Mouse (Mus musculus) left cerebral cortex, postnatal 10 days (tissue): ENCODE results near the gene Ripk3. TPM values are rescaled to one million over a fixed set of nuclear protein-coding genes. Genes with fewer than 3 reads are reported as not detected.

Experiments
- DNase-seq, 2 experiments: peaks; one replicate each; pipeline ENCODE4 v3.0.0; 2021 to 2022; ENCODE audit warnings: low spot score in 2 of 2, mixed read lengths in 1 of 2; ENCODE audit errors: extremely low spot score in 1 of 2
- intact Hi-C: fragments of 180-260 bp; cut with DNase I; formaldehyde crosslinking; loops from one replicate; pipeline ENCODE4 v1.15.1; 2025
- total RNA-seq, 2 experiments: library from RNA; stranded (reverse); gene quantifications; 2 replicates each; pipeline ENCODE4 v1.2.3; 2021

Ripk3 gene
- total RNA-seq, 2 experiments from 2014 or later, result 2.0 to 2.6 TPM

- intact Hi-C loops, result no loop called here
- DNase-seq, result no peak
These were observed 20.1 kb downstream of the Ripk3 start for GRCm38 (mm10) chr14:55768555-55768954.

DNA sequence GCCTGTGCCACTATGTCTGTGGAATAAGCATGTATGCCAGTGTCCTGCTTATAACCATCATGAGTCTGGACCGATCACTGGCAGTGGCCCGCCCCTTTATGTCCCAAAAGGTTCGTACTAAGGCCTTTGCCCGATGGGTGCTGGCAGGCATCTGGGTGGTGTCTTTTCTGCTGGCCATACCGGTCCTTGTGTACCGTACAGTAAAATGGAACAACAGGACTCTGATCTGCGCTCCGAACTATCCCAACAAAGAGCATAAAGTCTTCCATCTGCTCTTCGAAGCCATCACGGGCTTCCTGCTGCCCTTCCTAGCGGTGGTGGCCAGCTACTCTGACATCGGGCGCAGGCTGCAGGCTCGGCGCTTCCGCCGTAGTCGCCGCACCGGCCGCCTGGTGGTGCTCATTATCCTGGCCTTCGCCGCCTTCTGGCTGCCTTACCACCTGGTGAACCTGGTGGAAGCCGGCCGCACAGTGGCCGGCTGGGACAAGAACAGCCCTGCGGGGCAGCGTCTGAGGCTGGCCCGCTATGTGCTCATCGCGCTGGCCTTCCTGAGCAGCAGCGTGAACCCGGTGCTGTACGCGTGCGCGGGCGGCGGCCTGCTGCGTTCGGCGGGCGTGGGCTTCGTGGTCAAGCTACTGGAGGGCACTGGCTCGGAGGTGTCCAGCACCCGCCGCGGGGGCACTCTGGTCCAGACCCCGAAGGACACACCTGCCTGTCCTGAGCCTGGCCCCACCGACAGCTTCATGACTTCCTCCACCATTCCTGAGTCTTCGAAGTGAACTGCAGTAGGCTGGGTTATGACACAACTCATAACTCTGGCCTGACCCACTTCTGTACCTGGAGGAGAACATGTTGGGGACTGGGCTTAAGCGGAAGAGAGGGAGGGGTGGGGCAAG lies 20.9 kb downstream of the Ripk3 start:
- DNase-seq, result peak in 1 of 2 experiments; percentile 74
- intact Hi-C loops, result no loop called here

DNA sequence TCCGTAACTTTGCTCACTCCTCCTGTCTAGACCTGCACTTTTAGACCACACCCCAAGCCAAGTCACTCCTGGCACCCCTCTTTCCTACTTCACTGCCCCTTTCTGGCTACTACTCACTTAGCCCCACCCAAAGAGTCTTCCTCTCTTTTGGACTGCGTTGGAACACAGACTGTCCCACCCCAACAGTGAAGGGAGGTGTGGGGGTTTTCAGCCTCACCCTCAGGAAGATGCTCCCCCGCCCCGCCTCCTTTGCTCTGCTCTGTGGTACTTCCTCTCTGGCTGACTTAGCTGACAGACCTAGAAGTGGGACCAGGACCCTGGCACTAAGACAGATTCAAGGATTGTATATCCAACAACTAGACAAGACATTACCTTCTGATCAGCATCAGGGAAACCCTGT lies 23.0 kb downstream of the Ripk3 start, which contains the start of gene Ltb4r1:
Gene Ltb4r1 (plus strand): TSS at position 267 of the 400 bp plus-strand sequence.
- intact Hi-C loops, result no loop called here

GRCm38 (mm10) chr14:55763166-55763565 lies 25.5 kb downstream of the Ripk3 start:
- DNase-seq, result no peak
- intact Hi-C loops, result loop anchor here (5.0 kb wide), 1 partner anchor 154 kb away; no protein-coding TSS in a partner anchor

More for the DNA sequence above, 23.0 kb downstream of the Ripk3 start, which contains the start of gene Ltb4r1:
- no peak for DNase-seq

DNA sequence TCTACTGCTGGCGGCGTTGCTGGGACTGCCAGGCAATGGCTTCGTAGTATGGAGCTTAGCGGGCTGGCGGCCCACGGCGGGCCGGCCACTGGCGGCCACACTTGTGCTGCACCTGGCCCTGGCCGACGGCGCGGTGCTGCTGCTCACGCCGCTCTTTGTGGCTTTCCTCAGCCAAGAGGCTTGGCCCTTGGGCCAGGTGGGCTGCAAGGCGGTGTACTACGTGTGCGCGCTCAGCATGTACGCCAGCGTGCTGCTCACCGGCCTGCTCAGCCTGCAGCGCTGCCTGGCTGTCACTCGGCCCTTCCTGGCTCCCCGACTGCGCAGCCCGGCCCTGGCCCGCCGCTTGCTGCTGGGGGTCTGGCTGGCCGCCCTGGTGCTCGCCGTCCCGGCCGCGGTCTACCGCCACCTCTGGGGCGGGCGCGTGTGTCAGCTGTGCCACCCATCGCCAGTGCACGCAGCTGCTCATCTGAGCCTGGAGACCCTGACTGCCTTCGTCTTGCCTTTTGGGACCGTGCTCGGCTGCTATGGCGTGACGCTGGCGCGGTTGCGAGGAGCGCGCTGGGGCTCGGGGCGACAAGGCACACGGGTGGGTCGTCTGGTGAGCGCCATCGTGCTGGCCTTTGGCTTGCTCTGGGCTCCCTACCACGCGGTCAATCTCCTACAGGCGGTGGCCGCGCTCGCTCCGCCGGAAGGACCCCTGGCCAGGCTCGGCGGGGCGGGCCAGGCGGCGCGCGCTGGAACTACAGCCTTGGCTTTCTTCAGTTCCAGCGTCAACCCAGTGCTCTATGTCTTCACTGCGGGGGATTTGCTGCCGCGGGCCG lies 26.5 kb downstream of the Ripk3 start:
- intact Hi-C loops, result loop anchor here (5.0 kb wide), 1 partner anchor 155 kb away; no protein-coding TSS in a partner anchor
- peak; percentile 31 to 74 for DNase-seq

DNA sequence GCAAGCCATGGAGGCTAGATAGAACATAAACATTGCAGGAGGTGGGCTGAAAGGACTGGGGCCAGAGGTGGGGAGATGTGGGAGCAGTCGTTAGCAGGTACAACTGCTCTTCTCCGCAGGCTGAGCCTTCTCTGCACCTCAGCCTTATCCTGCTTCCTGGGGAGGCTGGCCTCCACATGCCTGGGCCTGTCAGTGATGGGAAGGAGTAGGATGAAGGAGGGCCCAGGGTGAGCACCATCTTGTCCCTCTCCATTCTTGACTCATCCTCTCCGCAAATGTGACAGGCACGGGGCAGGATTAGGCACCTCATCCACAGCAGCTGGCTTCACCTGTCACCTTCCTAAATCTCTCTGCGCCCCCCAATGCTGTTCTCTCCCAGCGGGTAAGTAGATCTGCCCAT lies 27.5 kb downstream of the Ripk3 start, which contains the start of gene Ltb4r2:
Gene Ltb4r2 (plus strand): TSS at position 266 of the 400 bp plus-strand sequence.
- DNase-seq, result no peak
- intact Hi-C loops, result loop anchor here (5.0 kb wide), 1 partner anchor 156 kb away; no protein-coding TSS in a partner anchor

GRCm38 (mm10) chr14:55760156-55760555 lies 28.5 kb downstream of the Ripk3 start:
- intact Hi-C loops, result loop anchor here (5.0 kb wide), 1 partner anchor 157 kb away; no protein-coding TSS in a partner anchor
- peak; percentile 79 to 85 for DNase-seq

DNA sequence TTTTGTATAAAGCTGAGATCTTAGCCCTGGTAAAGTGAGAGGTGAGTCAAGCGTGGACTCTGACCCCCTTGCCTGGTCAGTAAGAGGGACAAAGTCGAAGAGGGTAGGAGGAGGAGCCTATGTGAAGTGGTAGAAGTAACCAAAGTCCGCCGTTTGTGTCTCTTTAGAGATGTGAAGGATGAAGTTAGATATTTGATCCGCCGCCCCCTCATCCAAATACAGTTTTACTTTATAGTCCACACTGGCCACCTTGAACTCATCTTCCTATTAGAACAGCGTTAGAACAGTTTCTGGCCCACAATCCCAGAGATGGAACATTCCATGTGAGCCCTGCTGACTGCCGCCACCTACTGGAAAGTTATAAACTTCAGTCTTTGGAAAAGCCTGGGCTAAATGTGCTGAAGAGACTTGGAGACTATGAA lies 30.3 kb downstream of the Ripk3 start, which contains the start of gene Cideb:
Gene Cideb (minus strand): TSS at position 96 of the 422 bp plus-strand sequence.
- DNase-seq, result peak; percentile 49 to 55
- intact Hi-C loops, result no loop called here

GRCm38 (mm10) chr14:55757566-55757965 lies 31.1 kb downstream of the Ripk3 start:
- intact Hi-C loops, result no loop called here
- no peak for DNase-seq

DNA sequence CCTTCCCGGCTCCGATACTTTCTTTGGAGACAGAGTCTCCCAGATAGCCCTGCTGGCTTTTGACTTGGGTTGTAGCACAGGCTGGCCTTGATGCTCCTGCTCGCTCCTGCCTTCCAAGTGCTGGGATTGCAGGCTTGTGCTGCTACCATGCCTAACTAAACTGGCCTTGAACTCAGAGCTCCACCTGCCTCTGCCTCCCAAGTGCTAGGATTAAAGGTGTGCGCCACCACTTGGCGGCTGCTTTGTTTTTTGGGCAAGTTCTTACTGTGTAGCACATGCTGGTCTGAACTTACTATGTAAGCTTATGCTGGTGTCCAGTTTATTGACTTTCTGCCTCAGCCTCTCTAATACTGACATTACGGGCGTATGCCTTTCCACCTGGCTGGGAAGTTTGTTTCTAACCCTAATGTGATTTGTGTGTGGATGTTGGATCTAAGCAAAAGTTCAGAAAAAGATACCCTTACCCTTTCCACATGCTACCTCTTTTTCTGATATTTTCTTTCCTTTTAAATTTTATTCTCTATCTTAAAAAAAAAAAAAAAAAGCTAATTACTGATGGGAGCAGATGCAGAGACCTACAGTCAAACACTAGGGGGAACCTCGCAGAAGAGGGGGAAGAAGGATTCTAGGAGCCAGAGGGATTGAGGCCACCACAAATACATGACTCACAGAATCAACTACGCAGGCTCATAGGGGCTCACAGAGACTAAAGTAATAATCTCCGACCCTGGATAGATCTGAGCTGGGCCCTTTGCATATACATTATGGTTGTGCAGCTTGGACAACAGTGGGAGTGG lies 41.4 kb downstream of the Ripk3 start:
- intact Hi-C loops, result no loop called here
- no peak for DNase-seq

DNA sequence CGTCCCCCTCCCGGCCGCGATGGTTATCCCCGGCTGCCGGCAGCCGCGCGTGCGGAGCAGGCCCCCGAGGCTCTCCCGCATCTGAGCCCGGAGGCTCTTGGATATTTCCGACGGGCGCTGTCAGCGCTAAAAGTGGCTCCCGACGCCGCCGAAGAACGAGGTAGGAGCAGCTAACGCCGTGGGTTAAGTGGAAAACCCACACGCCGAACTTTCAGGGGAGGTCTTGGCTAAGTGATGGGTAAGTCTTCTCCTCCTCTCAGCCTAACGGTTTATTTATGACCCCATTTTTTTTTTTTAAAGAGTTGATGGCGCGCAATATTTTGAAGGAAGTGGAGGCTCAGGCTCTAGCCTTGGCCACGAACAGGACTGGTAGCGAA lies 42.8 kb downstream of the Ripk3 start:
- no peak for DNase-seq
- intact Hi-C loops, result no loop called here

DNA sequence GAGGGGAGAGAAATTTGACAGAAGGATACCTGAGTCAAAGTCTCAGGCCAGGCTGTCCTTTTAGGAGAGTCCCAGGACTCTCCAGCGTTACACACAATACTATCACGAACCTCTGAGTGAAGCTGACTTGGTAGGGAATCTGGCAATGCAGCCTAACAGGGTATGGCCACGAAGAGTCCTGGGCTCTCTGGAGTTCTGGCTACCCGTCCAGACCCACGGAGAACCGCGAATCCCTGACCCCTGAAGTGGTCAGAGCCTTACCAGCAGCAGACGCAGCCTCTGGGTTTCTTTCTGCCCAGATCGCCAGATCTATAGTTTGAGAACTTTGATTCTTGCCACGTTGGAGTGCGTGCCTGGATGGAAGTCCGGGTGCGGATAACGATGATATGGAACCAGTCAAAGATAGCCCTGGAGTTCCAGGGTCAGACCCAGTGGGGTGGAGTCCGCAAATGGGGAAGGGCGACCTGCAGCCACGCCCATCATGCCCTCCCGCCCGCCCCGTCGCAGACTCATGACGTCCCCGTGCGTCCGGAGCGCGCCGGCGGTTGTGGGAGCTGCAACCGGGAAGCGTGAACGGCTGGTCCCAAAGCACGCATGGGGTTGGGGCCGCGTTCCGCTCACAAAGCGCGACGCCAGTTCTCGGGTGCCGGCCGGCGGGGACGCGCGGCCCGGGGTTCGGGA lies 43.3 kb downstream of the Ripk3 start, which contains the start of the genes Dhrs1 and Nop9:
Gene Dhrs1 (minus strand): TSS at position 511 of the 681 bp plus-strand sequence.
Gene Nop9 (plus strand): TSS at position 514 of the 681 bp plus-strand sequence.
- peak; percentile 77 to 93 for DNase-seq
- intact Hi-C loops, result no loop called here

DNA sequence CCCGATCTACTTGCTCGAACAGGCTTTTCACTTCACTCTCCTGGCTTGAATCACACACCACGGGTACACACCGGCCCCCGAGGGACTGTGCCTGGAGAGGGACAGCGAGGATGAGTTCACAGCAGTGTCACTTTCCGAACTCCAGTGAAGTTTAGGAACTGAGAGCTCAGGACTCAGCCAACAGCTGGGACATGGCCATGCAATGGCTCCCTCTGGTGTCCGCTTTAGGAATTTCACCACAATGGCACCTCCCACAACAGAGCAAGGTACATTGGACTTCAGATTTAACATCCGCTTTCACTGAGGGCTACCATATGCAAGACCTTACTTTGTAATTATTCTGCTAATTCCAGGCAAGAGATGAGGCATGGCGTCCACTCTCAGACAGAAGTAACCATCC lies 45.0 kb downstream of the Ripk3 start:
- intact Hi-C loops, result loop anchor here (1.0 kb wide), 1 partner anchor 60 kb away; no protein-coding TSS in a partner anchor

GRCm38 (mm10) chr14:55737086-55737687 lies 51.5 kb downstream of the Ripk3 start:
- intact Hi-C loops, result no loop called here
- DNase-seq, result no peak

More for the DNA sequence above, 45.0 kb downstream of the Ripk3 start:
- peak; percentile 75 to 79 for DNase-seq

DNA sequence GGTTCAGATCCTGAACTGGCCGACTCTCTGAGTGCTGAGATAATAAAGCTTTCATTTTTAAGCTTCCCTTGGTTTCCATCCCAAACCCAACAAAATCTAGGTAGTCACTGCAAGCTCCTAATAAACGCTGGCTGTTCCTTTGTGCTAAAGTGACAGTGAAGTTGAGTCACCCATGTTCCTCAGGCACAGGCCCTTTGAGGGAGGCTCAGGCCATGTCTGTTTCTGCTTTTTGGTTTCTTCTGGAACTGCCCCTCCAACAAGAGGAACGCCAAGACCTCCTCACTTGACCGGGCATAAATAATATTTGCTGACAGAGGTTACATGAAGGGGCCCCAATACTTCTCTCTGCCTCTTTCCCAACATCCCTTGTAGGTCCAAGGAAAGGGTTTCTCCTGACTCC lies 52.9 kb downstream of the Ripk3 start:
- intact Hi-C loops, result no loop called here
- no peak for DNase-seq

DNA sequence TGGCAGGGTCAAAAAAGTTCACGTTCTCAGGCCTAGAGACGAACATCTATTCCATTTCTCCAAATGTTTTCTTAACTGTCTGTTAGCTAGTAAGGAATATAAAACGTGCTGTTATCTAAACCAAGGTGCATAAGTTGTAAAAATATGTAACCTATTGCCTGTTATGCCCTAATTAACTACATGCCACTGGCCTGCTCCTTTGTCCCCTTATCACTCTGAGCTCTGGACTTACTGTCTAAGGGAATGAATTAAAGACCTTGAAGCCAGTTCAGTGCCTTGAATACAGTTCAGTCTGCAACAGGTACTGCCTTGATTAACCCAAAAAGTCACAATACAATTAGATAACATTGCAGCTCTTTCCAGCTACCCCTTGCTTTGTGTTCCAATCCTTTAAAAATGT lies 53.3 kb downstream of the Ripk3 start:
- intact Hi-C loops, result no loop called here
- no peak for DNase-seq
